Mouse (Mus musculus) embryo, embryonic 11 days (tissue): ENCODE measurements around the gene Asic4.
A peak's percentile ranks its signal among the peaks of the same experiment; 100 is the strongest.

Source experiments
- DNase-seq: peaks from one replicate; pipeline ENCODE4 v3.0.0-alpha.2; 2015

Asic4 gene

DNA sequence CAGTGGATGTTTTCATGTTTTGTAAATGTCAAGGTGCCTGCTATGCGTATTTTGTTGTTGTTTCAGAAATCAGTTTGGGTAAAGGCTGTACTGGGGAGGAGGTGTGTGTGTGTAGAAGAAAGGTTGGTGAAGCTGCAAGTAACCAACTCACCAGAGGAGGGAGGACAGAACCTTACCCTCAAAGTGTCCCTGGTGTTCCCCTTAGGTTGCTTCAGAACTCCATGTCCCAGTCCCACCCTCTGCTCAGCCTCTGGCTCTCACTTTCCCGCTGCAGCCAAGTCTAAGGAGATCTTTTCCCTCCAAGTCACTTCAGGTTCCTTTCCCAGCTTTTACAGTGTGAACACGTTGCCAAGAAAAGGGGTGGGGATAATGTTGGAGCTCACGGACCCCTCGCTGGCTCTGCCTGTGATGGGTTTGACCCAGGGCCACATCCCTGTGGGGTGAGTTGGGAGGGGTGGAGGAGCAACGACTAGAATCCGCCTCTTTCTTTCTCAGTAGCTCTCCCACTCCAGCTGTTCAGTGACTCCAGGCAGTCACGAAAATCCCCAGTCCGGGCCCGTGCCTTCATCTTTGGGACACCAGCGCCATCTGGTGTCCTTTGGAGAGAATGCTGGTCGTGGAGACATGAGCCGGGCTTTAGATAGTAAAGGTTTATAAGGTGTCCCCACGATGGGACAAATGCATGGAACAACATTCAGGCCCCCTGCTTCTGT, 17.1 kb downstream of the Asic4 start:
- DNase-seq, result peak; percentile 91

DNA sequence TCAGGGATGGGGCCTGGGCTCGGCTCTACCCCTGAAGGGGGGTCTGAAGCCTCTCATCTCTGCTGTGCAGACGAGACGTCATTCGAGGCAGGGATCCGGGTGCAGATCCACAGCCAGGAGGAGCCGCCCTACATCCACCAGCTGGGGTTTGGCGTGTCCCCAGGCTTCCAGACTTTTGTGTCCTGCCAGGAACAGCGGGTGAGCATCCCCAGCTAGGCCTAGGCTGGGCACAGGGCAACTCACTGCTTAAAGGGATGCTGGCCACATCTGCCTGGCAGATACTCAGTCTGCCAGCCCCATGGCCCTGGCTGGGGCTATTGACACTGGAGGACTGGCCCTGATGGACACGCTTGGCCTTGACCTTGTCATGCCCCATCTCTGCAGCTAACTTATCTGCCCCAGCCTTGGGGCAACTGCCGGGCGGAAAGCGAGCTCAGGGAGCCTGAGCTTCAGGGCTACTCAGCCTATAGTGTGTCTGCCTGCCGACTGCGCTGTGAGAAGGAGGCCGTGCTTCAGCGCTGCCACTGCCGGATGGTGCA, 19.1 kb downstream of the Asic4 start:
- no peak for DNase-seq

- DNase-seq, result no peak
Measured at GRCm38 (mm10) chr1:75476441-75476840, 26.2 kb downstream of the Asic4 start.

DNA sequence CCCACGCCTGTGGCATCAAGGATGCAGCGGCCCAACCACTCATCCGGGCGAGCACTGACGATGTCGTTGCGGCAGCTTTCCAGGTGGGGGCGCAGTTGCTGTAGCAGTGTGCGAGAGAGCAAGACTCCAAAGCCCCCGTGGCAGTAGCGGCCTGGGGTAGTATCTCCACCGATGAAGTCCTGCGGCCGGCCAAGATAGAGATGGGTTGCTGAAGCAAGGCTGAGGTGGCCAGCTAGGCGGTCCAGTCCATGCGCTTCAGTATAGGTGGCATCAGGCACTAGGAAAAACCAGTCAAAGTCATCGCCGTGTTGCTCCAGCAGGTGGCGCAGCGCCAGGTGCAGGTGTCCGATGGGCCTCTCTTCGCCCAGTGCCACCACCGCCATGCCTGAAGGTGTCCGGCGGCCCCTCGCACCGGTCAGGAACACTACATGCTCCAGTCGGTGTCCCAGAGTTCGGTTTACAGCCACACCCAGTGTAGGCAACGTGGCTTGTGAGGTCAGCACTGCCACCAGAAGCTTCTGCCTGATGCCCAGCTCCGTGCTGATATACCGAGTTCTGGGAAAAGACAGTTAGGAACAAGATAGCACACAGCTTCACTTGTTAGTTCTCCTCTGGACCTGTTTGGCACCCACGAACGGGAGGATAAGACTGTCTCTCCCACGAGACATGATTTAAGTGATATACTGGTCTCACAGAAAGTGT, 27.2 kb downstream of the Asic4 start:
- DNase-seq, result peak; percentile 85

DNA sequence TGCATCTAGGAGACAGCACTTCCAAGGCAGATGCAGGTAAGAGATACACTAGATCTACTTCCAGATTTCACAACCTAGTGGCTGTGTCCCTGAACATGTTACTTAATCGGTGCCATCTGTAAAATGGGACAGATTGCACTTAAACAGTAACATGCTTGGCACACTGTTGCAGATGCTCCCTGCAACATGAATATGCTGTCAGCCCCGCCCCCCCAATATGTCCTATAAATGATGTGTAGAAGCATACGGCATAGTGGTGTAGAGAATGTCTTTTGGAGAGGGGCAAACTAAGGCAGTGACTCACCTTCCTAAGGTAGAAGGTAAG, 27.7 kb downstream of the Asic4 start:
- no peak for DNase-seq

DNA sequence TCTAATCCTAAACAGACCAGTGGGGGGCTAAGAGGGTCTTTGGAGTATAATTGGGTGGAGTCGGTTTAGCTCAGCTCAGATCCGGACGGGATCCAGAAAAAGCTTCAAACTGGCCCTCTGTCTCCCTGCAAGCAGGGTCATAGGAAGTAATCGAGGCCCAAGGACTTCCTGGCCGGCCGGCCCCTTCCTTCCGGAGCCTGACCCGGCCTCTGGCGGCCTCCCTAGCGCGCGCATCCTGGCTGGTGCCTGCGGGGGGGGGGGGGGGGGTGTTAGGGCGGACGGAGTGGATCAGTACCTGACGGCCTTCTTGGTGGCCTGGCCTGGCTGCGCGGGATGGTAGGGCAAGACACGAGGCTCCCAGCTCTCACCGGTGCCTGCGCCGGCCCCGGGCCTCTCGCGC, 28.3 kb downstream of the Asic4 start:
- DNase-seq, result peak; percentile 59

DNA sequence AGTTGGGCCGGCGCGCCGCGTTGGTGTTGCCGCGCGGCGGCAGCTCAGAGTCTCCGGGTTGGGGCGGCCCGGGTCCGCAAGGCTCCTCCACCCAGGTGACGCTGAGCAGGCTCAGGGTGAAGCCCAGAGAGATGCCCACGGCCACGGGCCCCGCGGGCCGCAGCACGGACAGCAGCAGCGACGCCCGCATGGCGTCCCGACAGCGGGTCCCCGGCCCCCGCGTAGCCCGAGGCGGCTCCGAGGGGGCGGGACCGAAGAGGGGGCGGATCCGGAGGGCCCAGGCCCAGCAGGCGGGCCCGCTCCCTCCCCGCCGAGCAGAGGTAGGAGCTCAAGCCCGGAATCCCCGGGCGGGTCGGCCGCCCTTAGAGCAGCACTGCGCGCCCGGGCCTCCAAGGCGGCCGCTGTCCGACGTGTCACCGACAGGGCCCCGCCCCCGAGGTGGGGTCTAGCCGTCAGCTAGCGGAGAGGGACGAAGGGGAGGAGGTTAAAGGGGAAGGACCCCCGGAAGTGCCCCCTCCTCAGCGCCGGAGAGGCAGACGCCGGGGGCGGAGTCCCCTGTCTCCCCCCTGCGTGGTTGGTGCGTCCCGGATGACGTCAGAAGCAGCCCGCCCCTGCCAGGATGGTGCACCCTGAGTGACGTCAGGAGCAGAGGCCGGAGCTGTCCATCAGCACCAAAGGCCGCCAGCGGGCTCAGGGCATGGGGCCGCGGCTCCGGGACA, 28.8 kb downstream of the Asic4 start, which contains the start of the genes Chpf and Tmem198:
TSS of gene Chpf (minus strand) at position 392 of the 719 bp plus-strand sequence.
TSS of gene Tmem198 (plus strand) at position 617 of the 719 bp plus-strand sequence.
- peak; percentile 99 for DNase-seq

DNA sequence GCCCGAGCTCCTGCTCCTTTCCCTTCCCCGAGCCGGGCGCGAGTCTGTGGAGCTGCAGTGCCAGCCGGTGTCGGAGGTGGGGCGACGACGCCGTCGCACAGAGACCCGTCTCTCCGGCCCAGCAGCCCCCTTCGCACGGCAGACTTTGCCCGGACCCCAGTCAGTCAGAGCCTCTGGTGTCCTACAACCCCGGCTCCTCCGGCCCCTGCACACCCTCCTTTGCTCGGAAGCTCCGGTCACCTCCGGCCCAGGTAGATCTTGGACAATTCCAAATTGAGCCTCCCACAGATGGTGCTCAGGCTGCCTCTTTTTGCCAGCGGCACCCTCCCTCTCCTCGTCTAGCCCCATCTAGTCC, 29.4 kb downstream of the Asic4 start:
- no peak for DNase-seq

GRCm38 (mm10) chr1:75480036-75480435, 29.8 kb downstream of the Asic4 start:
- DNase-seq, result no peak

DNA sequence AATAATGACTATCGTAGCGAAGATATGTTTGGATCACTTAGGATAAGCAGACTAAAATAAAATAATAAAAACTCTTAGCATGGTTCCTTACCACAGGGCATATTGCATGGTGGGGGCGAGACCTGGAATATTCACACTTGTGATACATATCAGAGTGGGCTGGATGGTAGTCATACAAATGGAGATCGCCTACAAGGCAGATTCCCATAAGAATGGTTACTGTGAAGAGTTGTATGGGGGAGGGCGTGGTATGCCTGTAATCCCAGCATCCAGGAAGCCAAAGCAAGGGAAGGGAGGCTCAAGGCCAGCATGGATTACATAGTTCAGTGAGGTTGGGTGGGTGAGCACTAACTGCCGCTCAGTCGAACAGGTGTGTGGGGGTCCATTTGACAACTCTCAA, 30.5 kb downstream of the Asic4 start:
- no peak for DNase-seq

GRCm38 (mm10) chr1:75486561-75486960, 36.3 kb downstream of the Asic4 start:
- peak; percentile 18 for DNase-seq

DNA sequence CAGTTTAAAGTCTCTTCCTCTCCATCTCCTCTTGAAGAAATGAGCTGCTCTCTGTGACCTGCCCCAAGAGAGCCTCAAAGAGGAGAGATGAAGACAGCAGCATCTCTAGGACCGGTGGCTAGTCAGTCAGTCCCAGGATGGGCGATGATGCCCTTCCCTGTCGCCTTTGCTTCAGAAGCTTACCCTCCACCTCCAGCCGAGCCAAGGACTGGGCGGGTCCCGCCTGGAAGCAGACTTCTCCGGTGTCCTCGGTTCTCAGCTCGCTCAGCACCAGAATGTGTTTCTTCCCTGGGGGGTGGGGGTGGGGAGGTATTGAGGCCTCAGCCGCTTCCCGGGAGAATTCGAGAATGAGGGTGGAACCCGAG, 36.8 kb downstream of the Asic4 start:
- no peak for DNase-seq

DNA sequence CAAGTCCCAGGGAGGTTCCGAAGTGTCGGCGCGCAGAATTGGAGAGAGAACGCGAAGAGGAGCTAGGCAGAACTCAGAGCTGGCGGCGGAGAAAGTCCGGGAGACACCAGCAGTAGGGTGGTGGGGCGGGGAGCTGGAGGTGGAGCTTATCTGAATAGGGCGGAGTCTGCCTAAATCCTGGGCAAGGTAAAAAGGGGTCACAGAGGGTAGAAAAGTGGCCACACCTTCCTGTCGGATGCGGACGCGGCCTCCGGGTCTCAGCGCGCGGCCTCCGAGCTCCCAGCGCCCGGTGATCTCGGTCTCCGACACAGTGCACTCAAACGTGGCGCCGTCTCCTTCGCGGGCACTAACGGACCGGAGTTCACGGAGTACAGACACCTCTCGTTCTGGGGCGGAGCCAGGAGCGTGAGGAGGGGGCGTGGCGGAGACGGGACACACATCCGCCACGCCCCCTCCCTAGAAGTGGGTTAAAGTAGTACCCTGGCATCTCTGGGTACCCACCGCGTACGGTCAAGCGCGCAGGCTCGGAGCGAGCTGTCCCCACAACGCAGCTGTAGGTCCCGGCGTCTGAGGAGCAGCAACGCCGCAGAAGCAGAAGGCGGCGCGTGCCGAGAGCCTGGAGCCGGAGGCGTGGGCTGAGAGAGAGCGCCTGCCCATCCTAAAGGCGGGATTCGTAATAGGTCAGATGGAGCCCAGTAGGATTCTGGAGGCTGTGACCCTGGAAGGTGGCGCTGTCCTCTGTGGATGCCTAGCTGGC, 37.3 kb downstream of the Asic4 start:
- peak; percentile 91 for DNase-seq

DNA sequence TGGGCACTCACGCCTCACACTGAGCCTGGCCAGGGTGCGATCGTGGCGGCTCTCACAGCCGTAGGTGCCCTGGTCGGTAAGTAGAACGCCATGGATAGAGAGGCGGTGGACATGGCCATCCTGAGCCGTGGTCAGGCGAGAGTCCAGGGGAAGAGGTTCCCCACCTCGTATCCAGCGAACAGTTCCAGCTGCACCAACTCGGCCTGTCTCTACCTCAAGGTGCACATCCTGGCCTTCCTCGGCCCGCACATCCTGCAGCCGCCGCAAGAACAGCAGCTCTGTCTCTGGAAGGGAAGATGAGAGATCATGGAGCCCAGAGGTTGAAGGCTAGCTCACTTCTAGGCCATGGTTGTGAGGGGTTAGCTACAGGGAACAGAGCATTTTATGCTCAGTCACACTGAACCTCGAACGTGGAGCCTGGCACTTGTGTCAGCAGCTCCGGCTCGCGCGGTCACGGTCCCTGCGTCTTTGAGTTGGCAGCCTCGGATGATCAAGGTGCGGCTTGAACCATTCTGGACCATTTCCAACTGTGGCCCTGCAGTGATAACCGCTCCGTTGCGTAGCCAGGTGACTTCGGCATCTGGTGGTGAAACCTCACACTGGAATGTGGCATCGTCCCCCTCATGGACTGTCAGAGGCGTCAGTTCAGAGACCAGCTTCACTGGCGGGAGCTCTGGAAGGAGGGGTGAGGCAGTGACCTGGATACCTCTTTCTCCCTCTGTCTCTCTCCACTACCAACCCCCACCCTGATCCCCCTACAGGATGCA, 40.7 kb downstream of the Asic4 start:
- DNase-seq, result no peak

GRCm38 (mm10) chr1:75492579-75493170, 42.4 kb downstream of the Asic4 start:
- DNase-seq, result no peak

GRCm38 (mm10) chr1:75494878-75495548, 44.8 kb downstream of the Asic4 start:
- DNase-seq, result peak; percentile 78

DNA sequence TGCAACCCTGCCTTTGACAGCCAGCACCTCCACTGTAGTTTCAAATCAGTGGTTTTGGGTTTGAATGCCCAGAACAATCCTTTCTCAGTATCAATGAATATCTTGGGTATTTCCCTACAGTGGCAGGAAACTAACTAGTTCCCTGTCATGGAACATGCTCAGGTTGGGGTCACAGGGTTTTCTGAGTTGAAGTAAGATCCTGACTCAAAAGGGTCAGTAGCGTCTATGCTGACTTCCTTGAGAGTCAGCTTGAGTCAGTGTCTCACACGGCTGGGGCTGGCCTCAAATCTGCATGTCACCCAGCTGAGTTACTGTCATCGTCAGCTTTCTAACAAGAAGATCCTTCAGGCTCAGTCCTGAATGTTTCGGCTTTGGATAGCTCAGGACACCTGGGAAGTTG, 48.7 kb downstream of the Asic4 start:
- no peak for DNase-seq

- DNase-seq, result no peak
Measured at GRCm38 (mm10) chr1:75499441-75499840, 49.2 kb downstream of the Asic4 start.

DNA sequence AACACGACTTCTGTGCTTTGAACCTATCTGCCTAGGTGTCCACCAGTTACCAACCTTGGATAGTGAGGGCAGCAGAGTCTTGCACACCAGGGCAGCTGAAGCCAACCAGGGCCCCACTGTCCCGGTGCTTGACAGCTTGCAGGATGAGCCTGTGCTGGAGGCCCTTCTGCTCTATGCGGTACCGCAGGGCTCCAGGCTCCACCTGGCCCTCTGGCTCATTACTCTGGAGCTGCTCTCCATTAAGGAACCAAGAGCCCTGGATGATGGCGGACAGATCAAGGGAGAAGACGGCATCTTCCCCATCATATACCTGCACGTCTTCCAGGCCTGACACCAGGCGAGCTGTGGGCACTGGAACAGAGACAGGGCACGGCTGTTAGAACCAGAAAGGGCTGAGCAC, 51.7 kb downstream of the Asic4 start:
- no peak for DNase-seq

- no peak for DNase-seq
Measured at GRCm38 (mm10) chr1:75502945-75503650, 52.9 kb downstream of the Asic4 start.

DNA sequence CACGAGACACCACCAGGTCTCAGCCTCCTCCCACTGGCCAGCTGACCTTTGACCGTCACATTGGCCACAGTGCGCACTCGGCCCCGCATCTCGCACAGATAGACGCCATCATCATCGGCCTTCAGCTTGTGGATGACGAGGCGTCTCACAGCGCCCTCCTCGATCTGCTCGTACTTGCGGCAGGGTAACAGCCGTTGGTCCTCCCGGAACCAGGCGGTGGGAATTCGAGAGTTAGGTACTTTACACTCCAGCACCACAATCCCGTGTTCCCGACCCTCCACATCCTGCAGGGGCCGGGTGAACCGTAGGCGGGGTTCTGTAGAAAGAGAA, 53.4 kb downstream of the Asic4 start:
- DNase-seq, result no peak
